Mouse (Mus musculus) olfactory bulb, adult 2 months (tissue): ENCODE data around the gene Auts2. TPM values are rescaled to one million over a fixed set of nuclear protein-coding genes. Genes with fewer than 3 reads are reported as not detected.
A peak's percentile ranks its signal among the peaks of the same experiment; 100 is the strongest.

Experiments
- H3K27ac ChIP-seq: fragments of 200-500 bp; 2 replicates; pipeline ENCODE4 v1.5.1; 2012; ENCODE audit warnings: low read depth, low read length; ENCODE audit not compliant: insufficient read depth
- H3K4me1 ChIP-seq: fragments of 200-500 bp; 2 replicates; pipeline ENCODE4 v1.6.1; 2012; ENCODE audit warnings: low read length; ENCODE audit not compliant: control insufficient read depth, insufficient read depth
- H3K4me3 ChIP-seq: fragments of 200-500 bp; 2 replicates; pipeline ENCODE4 v1.5.1; 2012; ENCODE audit warnings: mild to moderate bottlenecking, low read depth, low read length, moderate library complexity; ENCODE audit not compliant: insufficient read depth
- CTCF ChIP-seq: fragments of 200-500 bp; IDR thresholded peaks from 2 replicates; pipeline ENCODE4 v1.5.1; 2012; ENCODE audit warnings: low read depth, mild to moderate bottlenecking, low read length, moderate library complexity; ENCODE audit not compliant: insufficient read depth
- POLR2A ChIP-seq: fragments of 200-500 bp; IDR thresholded peaks from 2 replicates; pipeline ENCODE4 v1.6.1; 2012; ENCODE audit warnings: mild to moderate bottlenecking, low read depth, low read length, moderate library complexity; ENCODE audit not compliant: insufficient read depth
- WGBS: fragments of 180-500 bp; shearing (Covaris S2); methylation state at CpG from one replicate; pipeline ENCODE4 v1.1.7; 2018; 5-methylcytosine and 5-hydroxymethylcytosine counted together
- polyA plus RNA-seq: library from polyadenylated mRNA; stranded (reverse); fragments of >200 nt; gene quantifications from 2 replicates; pipeline ENCODE4 v1.2.4, GENCODE M21; 2012; ENCODE audit warnings: low replicate concordance; ENCODE audit not compliant: missing spikeins, insufficient read depth, insufficient read length

The Auts2 gene
- polyA plus RNA-seq, 1 experiment, result not detected

- peaks cover 2% of the 10 kb centered on the region; the same call in 1 of the 2 replicates for H3K4me1 ChIP-seq
- no peak overlapping the region for H3K4me3 ChIP-seq
- no peak overlapping the region for H3K27ac ChIP-seq
- WGBS, result 87% methylated on average over 1 of the region's 1 CpGs
- no peak for TF ChIP-seq POLR2A
- TF ChIP-seq CTCF, result no peak
These were observed 281.4 kb downstream of the Auts2 start for GRCm38 (mm10) chr5:132261750-132262149.

- Histone ChIP-seq H3K4me3 (no peak overlapping the region), H3K4me1 (peaks cover 6% of the 10 kb centered on the region), H3K27ac (no peak overlapping the region)
- WGBS, result 87% methylated on average over 11 of the region's 11 CpGs
- no peak for TF ChIP-seq CTCF
- no peak for TF ChIP-seq POLR2A
These were observed 284.3 kb downstream of the Auts2 start for GRCm38 (mm10) chr5:132258882-132259281.

GRCm38 (mm10) chr5:132255579-132255978, 287.6 kb downstream of the Auts2 start:
- TF ChIP-seq POLR2A, result no peak
- no peak for TF ChIP-seq CTCF
- H3K4me1 ChIP-seq, result peaks cover 15% of the 10 kb centered on the region
- 73% methylated on average over 8 of the region's 8 CpGs for WGBS
- no peak overlapping the region for H3K27ac ChIP-seq
- no peak overlapping the region for H3K4me3 ChIP-seq

- WGBS, result 28% methylated on average over 11 of the region's 11 CpGs
- H3K27ac ChIP-seq, result peak overlapping the region; percentile 66
- H3K4me3 ChIP-seq, result no peak overlapping the region
- TF ChIP-seq POLR2A (no peak), CTCF (no peak)
- H3K4me1 ChIP-seq, result peaks cover 25% of the 10 kb centered on the region
These were observed 293.6 kb downstream of the Auts2 start for GRCm38 (mm10) chr5:132249523-132249922.

- Histone ChIP-seq H3K4me1 (peaks cover 27% of the 10 kb centered on the region), H3K27ac (no peak overlapping the region), H3K4me3 (no peak overlapping the region)
- TF ChIP-seq CTCF (no peak), POLR2A (no peak)
- WGBS, result 38% methylated on average over 7 of the region's 7 CpGs
These were observed 295.1 kb downstream of the Auts2 start for GRCm38 (mm10) chr5:132248069-132248468.

GRCm38 (mm10) chr5:132235460-132235859, 307.7 kb downstream of the Auts2 start:
- Histone ChIP-seq H3K27ac (no peak overlapping the region), H3K4me1 (0 out of 2 replicates have a peak, but pooled peaks cover 4% of the 10 kb centered on the region), H3K4me3 (no peak overlapping the region)
- TF ChIP-seq CTCF (no peak), POLR2A (no peak)
- 83% methylated on average over 5 of the region's 5 CpGs for WGBS

GRCm38 (mm10) chr5:132234471-132234870, 308.7 kb downstream of the Auts2 start:
- TF ChIP-seq CTCF (no peak), POLR2A (no peak)
- H3K4me1 ChIP-seq, result peaks cover 7% of the 10 kb centered on the region
- H3K27ac ChIP-seq, result no peak overlapping the region
- 59% methylated on average over 7 of the region's 7 CpGs for WGBS
- no peak overlapping the region for H3K4me3 ChIP-seq

- TF ChIP-seq POLR2A (no peak), CTCF (peak; percentile 73)
- H3K4me3 ChIP-seq, result no peak overlapping the region
- no peak overlapping the region for H3K27ac ChIP-seq
- peaks cover 8% of the 10 kb centered on the region for H3K4me1 ChIP-seq
- WGBS, result 29% methylated on average over 10 of the region's 10 CpGs
These were observed 311.7 kb downstream of the Auts2 start for GRCm38 (mm10) chr5:132231280-132232047.

- H3K4me3 ChIP-seq, result no peak overlapping the region
- 0 out of 2 replicates have a peak overlapping the region, but pooled peaks have one; percentile 1 for H3K27ac ChIP-seq
- TF ChIP-seq POLR2A (no peak), CTCF (no peak)
- peaks cover 8% of the 10 kb centered on the region for H3K4me1 ChIP-seq
- 14% methylated on average over 8 of the region's 8 CpGs for WGBS
These were observed 313.3 kb downstream of the Auts2 start for GRCm38 (mm10) chr5:132229644-132230357.
